Mouse (Mus musculus) MEL (cell line): Measurements from ENCODE around the gene Dnttip2.

Experiments
- CTCF ChIP-seq, 3 experiments: IDR thresholded peaks in 2 of 3; conservative IDR thresholded peaks in 1 of 3; 2 replicates each; pipeline ENCODE4 v1.5.1; 2011 to 2012; ENCODE audit warnings: low read length in 3 of 3, low read depth in 2 of 3, mild to moderate bottlenecking in 2 of 3, improper control_type of control experiment in 1 of 3, inconsistent platforms in 1 of 3, mixed read lengths in 1 of 3, moderate library complexity in 1 of 3; ENCODE audit not compliant: control insufficient read depth in 1 of 3, insufficient read depth in 1 of 3, poor library complexity in 1 of 3, severe bottlenecking in 1 of 3
- EP300 ChIP-seq, 2 experiments: IDR thresholded peaks; 2 replicates each; pipeline ENCODE4 v1.6.1; 2011; ENCODE audit warnings: improper control_type of control experiment in 2 of 2, low read length in 2 of 2, low read depth in 1 of 2, mild to moderate bottlenecking in 1 of 2
- POLR2A ChIP-seq, 2 experiments: IDR thresholded peaks; 2 replicates each; pipeline ENCODE4 v1.6.1; 2011 to 2012; ENCODE audit warnings: low read length in 2 of 2, mild to moderate bottlenecking in 2 of 2, control low read depth in 1 of 2, improper control_type of control experiment in 1 of 2, low read depth in 1 of 2, moderate library complexity in 1 of 2; ENCODE audit not compliant: control insufficient read depth in 1 of 2, insufficient read depth in 1 of 2, poor library complexity in 1 of 2
- POLR2AphosphoS5 ChIP-seq: IDR thresholded peaks from 2 replicates; pipeline ENCODE4 v1.6.1; 2012; ENCODE audit warnings: low read depth, borderline replicate concordance, mild to moderate bottlenecking, inconsistent platforms, low read length, moderate library complexity, mixed read lengths
- SIN3A ChIP-seq: IDR thresholded peaks from 2 replicates; pipeline ENCODE4 v1.6.1; 2012; ENCODE audit warnings: low read length, improper control_type of control experiment, inconsistent platforms
- UBTF ChIP-seq: IDR thresholded peaks from 2 replicates; pipeline ENCODE4 v1.6.1; 2012; ENCODE audit warnings: low read depth, mild to moderate bottlenecking, inconsistent platforms, low read length, improper control_type of control experiment, moderate library complexity, borderline replicate concordance; ENCODE audit not compliant: insufficient read depth
- ZMIZ1 ChIP-seq: IDR thresholded peaks from 2 replicates; pipeline ENCODE4 v1.6.1; 2012; ENCODE audit warnings: low read depth, mild to moderate bottlenecking, inconsistent platforms, low read length, improper control_type of control experiment, moderate library complexity

DNA sequence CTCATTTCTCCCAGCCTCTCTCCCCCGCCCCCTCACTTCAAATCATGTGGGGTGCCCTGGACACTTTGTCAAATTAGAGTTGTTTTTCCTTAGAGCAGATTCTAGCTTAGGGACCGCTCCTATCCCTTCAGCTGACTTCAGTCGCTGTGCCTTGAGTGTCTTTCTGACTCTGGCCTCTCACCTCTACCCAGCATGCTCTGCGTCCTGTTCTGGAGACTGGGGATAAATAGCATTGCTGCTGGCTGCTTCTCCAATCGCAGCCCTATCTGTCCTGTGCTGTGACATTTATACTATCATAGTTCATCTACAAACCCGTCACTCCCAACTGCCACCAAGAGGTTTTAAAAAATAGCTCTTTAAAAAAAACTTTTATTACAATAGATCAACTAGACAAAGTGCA is 31.3 kb upstream of the Dnttip2 start:
- TF ChIP-seq SIN3A (no peak; the same call in 1 of the 2 replicates), CTCF (IDR thresholded peaks at IDR 0.05 in 2 of 3, conservative IDR thresholded peaks at IDR 0.05 in 1 of 3; ENCODE audit: control insufficient read depth in 1 of 3, insufficient read depth in 1 of 3, low read depth in 2 of 3, low read length in 3 of 3, poor library complexity in 1 of 3, severe bottlenecking in 1 of 3) (peak in 1 of 3 experiments; percentile 3; a peak in 1 of 6 replicates), EP300 (IDR thresholded peaks at IDR 0.05; ENCODE audit: low read depth in 1 of 2, low read length in 2 of 2) (peak in 1 of 2 experiments; percentile 35; a peak in 1 of 4 replicates), ZMIZ1 (no peak), POLR2A (IDR thresholded peaks at IDR 0.05; ENCODE audit: control insufficient read depth in 1 of 2, insufficient read depth in 1 of 2, low read depth in 1 of 2, low read length in 2 of 2, poor library complexity in 1 of 2) (no peak), POLR2AphosphoS5 (no peak), UBTF (no peak)
